Mouse (Mus musculus): ENCODE measurements around the gene Ggt6.

DNA sequence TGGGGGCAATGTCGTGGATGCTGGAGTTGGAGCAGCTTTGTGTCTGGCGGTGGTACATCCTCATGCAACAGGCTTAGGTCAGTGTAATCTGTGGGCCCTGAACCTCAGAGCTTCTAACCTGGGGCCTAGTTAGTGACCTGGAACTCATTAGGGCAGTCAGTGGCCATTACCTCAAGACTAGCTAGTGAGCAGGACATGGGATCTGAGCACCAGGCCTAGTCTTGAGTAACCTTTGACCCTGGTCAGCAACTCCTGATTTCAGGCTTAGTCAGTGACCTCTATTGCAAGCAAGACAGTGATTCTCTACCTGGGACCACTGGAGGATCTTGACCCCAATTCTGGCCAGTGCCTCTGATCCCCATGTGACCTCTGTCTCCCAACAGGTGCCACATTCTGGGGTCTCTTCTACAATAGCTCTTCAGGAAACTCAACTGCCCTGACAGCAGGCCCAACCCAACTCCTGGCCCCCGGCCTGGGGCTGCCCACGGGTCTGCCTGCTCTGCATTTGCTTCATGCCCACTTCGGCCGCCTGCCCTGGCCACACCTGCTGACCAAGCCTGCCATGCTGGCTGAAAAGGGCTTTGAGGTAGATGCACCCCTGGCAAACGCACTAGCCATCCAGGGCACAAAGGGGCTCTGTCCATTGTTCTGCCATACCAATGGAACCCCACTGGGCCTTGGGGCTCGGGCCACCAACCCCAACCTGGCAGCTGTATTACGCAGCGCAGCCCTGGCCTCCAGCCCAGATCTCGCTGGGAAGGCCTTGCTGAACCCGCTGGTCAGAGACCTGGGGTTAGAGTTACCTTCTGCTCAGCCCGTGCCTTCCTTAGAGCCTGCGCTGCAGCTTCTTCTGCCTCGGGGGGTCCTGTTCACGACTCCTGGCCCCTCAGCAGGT lies 1.7 kb downstream of the Ggt6 start:
- TF ChIP-seq CTCF (IDR thresholded peaks at IDR 0.05; ENCODE audit: borderline replicate concordance, extremely low read depth, insufficient read depth, insufficient read length), result no peak
- no peak for TF ChIP-seq POLR2A (IDR thresholded peaks at IDR 0.05; ENCODE audit: borderline replicate concordance, extremely low read depth, insufficient read depth, insufficient read length, poor library complexity, severe bottlenecking)
